Mouse (Mus musculus) thymus, postnatal 25 days (tissue): Measurements from ENCODE around the gene Polrmt.

Source experiments
- DNase-seq: peaks from one replicate; pipeline ENCODE4 v3.0.0; 2022

Gene Polrmt

DNA sequence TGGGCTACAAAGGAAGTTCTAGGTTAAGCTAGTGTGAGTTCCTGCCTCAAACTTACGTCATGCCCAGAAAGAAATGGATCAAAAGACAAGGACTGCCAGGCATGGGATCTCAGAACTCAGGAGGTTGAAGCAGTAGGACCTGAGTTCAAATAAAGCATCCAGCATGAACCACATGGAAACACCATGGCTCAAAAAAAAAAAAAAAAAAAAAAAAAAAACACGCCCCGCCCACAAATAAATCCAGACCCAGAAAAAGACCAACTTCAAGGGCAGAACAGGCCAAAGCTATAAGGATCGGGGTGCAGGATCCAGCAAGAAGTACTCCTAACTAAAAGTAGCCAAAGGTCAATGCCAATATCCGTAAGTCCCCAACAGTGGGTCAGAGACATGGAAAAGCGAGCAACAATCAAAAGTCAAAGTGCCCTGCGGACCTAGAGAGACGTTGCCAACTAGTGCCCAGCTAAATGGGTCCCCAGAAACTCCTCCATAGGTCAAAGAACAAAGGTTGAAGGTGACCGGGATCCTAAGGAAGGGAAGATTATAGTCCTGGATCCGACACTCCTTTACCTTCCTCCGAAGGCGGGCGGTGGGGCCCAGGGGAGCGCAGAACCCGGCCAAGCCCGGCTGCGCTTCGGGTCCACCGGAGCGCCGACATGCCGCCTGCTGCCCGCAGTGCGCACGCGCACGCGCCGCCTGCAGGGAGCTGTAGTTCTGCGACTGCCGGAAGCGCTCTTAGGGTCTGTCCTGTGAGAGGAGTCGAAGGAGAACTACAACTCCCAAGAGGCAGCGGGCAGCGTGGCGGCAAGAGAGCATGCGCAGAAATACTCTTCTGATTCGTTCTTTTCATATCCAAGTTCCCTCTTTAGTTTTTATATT lies at the start of gene Polrmt:
Gene Polrmt (minus strand): TSS at position 684 of the 876 bp plus-strand sequence.
- peak; percentile 94 for DNase-seq

DNA sequence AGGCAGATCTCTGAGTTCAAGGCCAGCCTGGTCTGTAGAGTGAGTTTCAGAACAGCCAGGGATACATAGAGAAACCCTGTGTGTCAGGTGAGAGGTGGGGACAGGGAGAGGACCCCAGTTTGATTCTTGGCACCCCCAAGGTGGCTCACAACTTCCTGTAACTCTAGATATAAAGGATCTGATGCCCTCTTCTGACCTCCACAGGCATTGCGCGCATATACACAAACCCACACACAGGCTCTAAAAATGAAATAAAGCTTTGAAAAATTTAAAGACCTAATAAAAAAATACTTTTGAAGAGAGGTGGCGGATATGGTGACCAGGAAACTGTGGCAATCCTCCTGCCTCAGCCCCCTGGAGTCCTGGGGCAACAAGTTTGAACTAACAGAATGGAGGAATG lies 49.5 kb upstream of the Polrmt start:
- no peak for DNase-seq

- DNase-seq: no peak
Measured at GRCm38 (mm10) chr10:79794491-79794931, 48.1 kb upstream of the Polrmt start.

- no peak for DNase-seq
Measured at GRCm38 (mm10) chr10:79793738-79794490, 47.5 kb upstream of the Polrmt start.

DNA sequence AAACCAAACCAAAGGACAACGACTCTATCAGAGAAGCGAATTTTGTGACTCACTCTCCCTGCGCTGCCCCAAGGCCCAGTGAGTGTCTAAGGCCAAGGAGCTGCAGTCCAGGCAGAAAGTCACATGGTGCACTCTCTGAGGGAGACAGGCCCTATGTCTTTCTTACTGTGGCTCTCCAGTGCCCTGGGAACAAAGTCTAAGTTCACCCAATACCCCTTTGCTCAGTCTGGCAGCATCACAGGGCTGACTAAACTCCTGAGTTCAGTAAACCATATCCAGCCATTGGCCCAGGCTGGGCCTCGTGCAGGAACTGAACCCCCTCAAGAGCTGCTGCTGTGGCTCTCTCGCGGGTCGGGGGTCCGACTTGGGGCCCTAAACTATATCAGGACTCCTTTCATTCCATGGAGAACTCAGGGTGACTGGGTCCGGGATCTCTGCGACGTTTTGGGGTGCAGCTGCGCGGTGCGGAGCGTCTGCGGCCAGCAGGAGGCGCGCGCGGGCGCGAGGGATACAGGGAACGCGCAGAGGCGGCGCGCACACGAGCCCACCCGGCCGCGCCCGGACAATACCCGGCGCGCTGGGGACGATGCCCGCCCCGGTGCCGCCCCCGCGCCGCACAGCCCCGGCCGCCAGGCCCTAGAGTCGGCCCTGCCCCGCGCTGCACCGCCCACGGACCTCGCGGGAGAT lies 46.8 kb upstream of the Polrmt start, which contains the start of gene Palm:
Gene Palm (plus strand): TSS at position 522 of the 687 bp plus-strand sequence.
- DNase-seq: peak; percentile 86

DNA sequence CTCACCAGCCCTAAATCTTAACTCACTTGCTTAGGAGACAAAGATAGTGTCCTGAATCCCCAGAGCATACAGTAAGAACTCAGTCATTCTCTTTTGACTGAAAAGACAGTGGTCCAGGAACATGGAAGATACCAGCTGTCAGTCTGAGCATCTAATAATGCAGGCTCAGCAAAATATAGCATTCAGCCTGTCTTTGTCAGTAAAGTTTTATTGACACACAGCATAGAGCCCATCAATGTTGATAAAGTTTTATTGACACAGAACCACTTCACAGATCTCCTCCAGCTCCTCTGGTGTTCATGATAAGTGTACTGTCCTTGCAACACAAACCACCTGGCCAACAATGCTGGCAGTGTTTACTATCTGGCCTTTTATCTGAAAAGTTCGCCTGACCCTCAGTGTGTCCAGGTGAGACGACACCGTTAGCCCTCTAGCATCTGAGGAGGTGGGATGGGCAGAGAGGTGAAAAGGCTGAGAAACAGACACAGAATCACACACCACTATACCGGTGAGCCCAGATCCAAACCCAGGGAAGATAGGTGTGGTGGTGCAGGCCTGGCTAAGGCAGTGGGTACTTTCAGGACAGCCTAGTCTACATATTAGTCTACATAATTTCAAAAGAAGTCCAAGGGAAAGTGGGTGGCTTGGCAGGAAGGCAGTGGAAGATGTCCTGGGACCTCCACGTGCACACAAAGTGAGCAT lies 46.1 kb upstream of the Polrmt start:
- no peak for DNase-seq

- peak; percentile 16 for DNase-seq
Measured at GRCm38 (mm10) chr10:79790861-79791260, 44.5 kb upstream of the Polrmt start, which contains the start of gene Prss57. Prss57 (minus strand) TSS chr10:79790961.

DNA sequence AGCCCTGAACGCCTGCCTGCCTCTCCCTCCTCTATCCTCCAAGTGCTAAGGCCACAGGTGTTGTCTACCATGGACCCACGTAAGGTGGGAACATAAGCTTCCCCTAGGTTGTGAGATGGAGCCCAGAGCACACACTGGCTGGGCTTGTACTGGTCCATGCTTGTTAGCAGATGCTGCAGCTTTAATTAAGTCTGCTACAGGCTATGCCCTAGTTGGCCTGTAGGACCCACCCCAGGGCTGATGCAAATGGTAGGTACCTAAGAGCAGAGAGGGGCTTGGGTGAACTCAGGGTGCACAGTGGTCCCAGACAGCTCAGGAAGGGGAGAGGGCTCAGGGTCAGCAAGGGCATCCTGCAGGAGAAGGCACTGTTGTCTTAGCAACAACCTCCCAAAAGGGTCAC lies 43.2 kb upstream of the Polrmt start:
- DNase-seq: no peak

DNA sequence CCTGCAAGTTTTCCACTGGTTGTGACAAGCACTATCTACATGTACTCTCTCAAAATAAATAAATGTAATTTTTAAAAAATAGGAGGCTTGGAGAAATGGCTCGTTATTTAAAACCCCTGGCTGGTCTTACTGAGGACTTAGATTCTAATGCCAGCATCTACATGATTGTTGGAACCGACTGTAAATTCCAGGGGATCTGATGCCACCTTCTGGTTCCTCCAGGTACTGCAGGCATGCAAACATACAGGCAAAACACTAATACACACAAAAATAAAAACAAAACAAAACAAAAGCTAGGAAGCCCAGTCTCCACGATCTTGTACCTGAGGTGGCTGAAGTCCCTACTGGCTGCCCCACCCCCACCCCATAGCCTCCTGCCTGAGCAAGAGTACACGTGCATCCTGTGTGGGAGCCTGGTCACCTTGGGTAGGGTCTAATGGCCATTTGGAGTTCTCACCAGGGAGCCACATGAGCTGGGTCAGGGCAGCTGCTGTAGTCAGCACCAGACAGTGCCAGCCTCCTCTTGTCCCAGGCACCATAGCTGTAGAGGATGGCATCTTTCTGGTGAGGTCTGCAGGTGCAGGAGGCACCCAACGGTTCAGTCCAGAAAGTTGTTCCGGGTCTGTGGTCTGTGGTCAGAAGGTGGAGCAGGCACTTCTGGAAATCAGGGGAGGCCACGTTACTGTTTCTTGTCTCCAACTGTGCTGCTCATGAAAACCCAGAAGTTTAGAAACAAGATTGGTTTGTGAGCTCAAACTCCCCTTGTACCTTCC lies 42.2 kb upstream of the Polrmt start:
- peak; percentile 82 for DNase-seq

DNA sequence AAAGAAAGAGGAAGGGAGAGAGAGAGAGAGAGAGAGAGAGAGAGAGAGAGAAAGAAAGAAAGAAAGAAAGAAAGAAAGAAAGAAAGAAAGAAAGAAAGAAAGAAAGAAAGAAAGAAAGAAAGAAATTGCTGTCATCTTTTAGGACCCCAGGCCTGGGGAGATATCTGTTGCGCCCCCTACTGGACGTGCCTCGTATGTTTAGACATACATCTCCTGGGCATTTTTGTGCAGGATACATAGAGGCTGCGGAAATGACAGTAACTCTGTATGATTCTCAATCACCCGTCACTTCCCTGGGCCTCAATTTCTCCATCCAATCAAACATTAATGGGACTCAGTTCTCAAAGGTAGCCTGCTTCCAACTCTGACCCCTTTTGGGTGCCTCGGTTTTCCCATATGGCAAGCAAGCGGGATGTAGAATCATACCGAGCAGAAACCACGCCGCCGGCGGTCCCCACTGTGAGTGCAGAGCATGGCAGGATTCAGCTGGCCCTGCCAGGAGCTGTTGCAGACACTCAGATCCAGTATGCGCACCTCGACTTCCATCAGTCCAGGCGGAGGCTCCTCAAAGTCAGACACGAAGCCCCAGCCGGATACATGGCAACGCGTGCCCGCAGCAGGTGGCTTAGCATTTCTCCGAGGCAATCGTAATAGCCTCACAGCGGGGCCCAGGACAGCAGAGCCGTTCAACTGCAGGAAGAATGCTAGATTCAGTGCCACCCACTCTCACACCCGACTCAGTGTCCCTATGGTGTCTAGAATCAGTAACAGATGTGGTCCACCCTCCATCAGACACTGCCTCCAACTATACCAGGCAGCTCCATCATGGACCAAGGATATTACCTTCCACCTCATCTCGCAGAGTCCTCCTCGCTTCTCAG lies 37.8 kb upstream of the Polrmt start:
- peak; percentile 61 for DNase-seq

DNA sequence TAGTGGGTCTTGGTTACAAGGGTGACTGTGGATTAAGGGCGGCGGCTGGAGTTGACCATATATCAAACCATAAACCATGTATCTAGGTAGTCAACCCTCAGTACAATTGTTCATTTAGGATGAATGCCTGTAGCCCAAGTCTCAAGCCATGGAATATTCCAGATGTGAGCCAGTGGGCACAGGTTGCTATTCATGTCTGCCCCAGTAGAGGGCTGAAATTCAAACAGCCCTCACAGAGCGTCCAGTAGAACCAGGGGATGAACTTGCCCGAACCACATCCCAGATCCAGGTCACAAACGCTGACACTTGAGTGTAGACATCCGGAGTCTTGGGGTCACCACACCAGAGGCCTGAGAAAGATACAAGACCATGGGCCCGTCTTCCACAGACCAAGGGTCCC lies 36.7 kb upstream of the Polrmt start:
- DNase-seq: no peak

GRCm38 (mm10) chr10:79781956-79782355 lies 35.6 kb upstream of the Polrmt start:
- DNase-seq: peak; percentile 73

DNA sequence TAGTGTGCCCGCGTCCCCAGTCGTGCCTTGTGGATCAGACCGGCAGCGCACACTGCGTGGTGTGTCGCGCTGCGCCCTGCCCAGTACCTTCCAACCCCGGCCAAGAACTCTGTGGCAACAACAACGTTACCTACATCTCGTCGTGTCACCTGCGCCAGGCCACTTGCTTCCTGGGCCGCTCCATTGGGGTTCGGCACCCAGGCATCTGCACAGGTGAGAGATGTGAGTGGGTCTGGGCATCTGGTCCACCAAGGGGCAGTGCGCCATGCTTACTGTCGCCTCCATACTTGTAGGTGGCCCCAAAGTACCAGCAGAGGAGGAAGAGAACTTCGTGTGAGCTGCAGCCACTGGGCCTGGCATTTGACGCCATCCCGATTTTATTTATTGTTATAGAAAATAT lies 34.8 kb upstream of the Polrmt start:
- no peak for DNase-seq

GRCm38 (mm10) chr10:79780664-79781015 lies 34.3 kb upstream of the Polrmt start:
- no peak for DNase-seq

GRCm38 (mm10) chr10:79779784-79780663 lies 33.6 kb upstream of the Polrmt start:
- peak; percentile 94 for DNase-seq

GRCm38 (mm10) chr10:79779193-79779592 lies 32.8 kb upstream of the Polrmt start:
- DNase-seq: no peak

DNA sequence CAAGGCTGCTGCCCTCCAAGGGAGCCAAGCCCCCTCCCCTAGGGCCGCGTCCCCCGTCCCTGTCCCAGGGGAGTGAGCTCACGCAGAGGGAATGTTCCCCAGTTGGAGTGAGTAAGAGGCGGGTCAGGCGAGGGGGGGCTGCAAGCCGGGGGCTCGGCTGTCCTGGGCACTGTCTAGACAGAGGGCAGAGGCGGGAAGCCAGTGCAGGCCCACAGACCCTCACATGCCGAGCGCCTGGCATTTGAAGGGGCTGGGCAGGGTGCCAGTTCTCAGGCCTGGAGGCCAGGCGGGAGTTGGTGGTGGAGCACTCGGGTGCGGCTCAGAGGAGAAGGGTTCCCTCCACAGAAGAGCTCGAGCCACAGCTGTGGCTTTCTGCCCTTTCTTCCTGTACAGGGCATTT lies 31.6 kb upstream of the Polrmt start:
- DNase-seq: no peak

GRCm38 (mm10) chr10:79777103-79777531 lies 30.7 kb upstream of the Polrmt start, which contains the start of gene Fstl3:
Fstl3 (plus strand) TSS chr10:79777272.
- no peak for DNase-seq

- no peak for DNase-seq
Measured at GRCm38 (mm10) chr10:79774486-79775279, 28.3 kb upstream of the Polrmt start.
